ENCODE assay signal across 15 mouse cellular contexts in genomic region chr3:58167761-58168290, GRCm38 (mm10).
"Had no signal": no experiment of that assay in that cellular context is flagged by ENCODE, and none has a peak within 500 bp of the region (broad histone marks: within the 10 kb centered on the region; RNA-seq: fewer than 3 reads in every experiment).

No protein-coding gene starts in this region.

- DNase-seq: liver, postnatal 0 days; thymus, adult 18-20 months; thymus, postnatal 4 days had no signal

- ATAC-seq: liver, postnatal 0 days had no signal

- H3K4me3 ChIP-seq: layer of hippocampus, adult 2 months; limb, embryonic 12.5 days; limb, embryonic 15.5 days; midbrain, embryonic 12.5 days; midbrain, embryonic 15.5 days; neural tube, embryonic 13.5 days had no signal

- H3K9ac ChIP-seq: limb, embryonic 12.5 days; limb, embryonic 15.5 days; liver, embryonic 14.5 days; liver, postnatal 0 days; lung, embryonic 14.5 days; midbrain, embryonic 12.5 days; midbrain, embryonic 15.5 days; neural tube, embryonic 13.5 days had no signal

- H3K27ac ChIP-seq: kidney, postnatal 0 days; left cerebral cortex, adult 2 months; limb, embryonic 12.5 days; limb, embryonic 15.5 days; liver, embryonic 14.5 days; macrophage; midbrain, embryonic 12.5 days; midbrain, embryonic 15.5 days; neural tube, embryonic 13.5 days had no signal

- H3K36me3 ChIP-seq: limb, embryonic 12.5 days; limb, embryonic 15.5 days; midbrain, embryonic 12.5 days; midbrain, embryonic 15.5 days; neural tube, embryonic 13.5 days had no signal

- H3K4me2 ChIP-seq: limb, embryonic 15.5 days; liver, embryonic 11.5 days; midbrain, embryonic 12.5 days; midbrain, embryonic 15.5 days; neural tube, embryonic 13.5 days had no signal

- H3K9me3 ChIP-seq: limb, embryonic 12.5 days; limb, embryonic 15.5 days; midbrain, embryonic 12.5 days; midbrain, embryonic 15.5 days; neural tube, embryonic 13.5 days had no signal

- H3K27me3 ChIP-seq: limb, embryonic 12.5 days; limb, embryonic 15.5 days; midbrain, embryonic 15.5 days had no signal

- H3K4me1 ChIP-seq: limb, embryonic 12.5 days; limb, embryonic 15.5 days had no signal
